Mouse (Mus musculus): ENCODE data around the gene Arl14ep. TPM values are rescaled to one million over a fixed set of nuclear protein-coding genes. Genes with fewer than 3 reads are reported as not detected.

Arl14ep gene
- polyA plus RNA-seq (2012; fragmentation: generic; extraction: Trizol): 10 to 100 TPM in 1 of 2 experiments, 1 to 10 TPM in 1; 1.1 to 10.5 TPM

DNA sequence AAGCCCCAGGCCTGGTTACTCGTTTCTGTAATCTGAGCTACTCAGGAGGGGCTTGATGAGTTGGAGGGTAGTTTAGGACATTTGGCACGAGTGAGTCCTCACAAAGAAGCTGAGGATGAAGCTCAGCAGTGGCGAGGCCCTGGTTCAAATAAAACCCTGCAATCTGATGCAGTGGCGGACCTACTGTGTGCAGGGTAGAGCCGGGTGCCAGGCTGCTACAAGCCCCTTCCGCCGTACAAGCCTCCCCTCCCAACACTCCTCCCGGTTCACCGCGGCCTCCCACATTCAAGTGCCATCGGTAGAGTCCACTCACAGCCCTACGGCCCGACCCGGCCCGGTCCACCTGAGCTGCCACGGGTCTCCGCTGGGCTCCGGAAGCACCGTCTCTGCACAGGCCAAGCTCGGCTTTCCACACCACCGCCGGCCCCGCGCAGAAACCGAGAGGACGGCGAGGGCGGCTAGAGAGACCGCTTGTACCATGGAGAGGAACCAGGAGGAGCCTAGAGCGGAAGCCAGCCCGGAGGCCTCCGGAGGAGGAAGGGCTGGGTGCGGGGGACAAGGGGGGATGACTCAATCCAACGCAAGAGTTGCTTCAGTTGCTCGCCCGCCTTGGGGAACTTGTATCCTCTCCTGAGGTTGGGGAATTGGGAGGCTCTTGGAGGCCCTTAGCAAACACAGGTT lies at the start of gene Arl14ep:
Gene Arl14ep (minus strand): TSS at position 466 of the 681 bp plus-strand sequence.

Other genes with a start within 250 kb of the Arl14ep start
- not detected for gene Fshb, start 85.2 kb upstream of the Arl14ep start, polyA plus RNA-seq (2012; fragmentation: generic; extraction: Trizol)

Measured in C3H10T1/2 (cell line).